Mouse (Mus musculus): Measurements from ENCODE around the gene Nectin1.
A peak's percentile ranks its signal among the peaks of the same experiment; 100 is the strongest.

Nectin1 gene

DNA sequence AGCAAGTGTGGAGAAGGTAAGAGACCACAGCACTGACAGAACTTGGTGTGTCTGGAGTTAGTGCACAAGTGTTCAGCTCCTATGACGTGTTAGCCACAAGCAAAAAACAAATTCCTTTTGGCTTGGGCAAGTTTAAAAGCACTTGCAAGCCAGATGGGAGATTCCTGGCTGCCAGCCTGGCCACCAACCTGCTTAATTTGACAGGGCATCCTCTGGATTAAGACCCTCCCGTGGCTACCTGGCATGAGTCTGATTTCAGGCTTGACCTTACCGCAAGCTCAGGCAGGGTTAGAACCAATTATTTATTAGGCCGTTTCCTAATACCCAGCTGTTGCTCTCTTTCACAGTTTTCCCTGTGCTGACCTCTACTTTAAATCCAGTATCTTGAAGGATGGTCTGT lies 1.7 kb upstream of the Nectin1 start:
- DNase-seq, result no peak

DNA sequence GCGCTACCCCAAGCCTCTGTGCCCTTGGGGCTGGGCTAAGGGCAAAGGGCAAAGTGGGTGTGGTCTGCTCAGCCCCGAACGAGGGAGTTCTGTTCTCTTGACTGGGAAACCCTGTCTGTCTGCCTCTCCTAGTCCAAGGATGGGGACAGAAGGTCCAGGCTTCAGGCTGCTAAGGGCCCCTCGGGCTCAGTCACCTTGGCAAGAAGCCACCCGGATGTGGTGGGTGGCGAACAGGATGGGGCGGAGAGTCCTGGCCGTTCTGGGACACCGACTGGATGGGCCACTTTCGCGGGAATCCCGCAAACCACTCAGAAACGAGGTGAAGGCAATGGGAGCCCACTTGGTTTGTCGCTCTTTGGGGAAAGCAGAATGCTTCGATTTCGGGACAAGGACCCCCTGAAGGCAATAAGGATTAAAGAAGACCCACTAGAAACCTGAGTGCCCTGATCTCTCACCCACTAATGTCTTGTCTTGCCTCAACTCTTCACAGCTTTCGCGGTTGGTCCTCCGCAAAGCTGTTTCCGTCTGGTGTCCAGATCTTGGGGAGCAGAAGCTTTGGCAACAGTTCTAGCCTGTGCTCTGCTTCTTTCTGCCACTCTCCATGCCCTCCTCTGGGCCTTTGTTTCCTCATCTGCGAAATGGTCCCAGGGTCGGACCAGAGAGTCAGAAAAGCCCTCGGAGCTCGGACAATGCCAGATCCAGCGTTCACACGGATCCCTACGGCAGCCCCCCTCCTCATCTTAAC lies 710 bp upstream of the Nectin1 start:
- DNase-seq, result peak; percentile 75

GRCm38 (mm10) chr9:43744138-43744981 lies 576 bp downstream of the Nectin1 start:
- peak; percentile 66 for DNase-seq

DNA sequence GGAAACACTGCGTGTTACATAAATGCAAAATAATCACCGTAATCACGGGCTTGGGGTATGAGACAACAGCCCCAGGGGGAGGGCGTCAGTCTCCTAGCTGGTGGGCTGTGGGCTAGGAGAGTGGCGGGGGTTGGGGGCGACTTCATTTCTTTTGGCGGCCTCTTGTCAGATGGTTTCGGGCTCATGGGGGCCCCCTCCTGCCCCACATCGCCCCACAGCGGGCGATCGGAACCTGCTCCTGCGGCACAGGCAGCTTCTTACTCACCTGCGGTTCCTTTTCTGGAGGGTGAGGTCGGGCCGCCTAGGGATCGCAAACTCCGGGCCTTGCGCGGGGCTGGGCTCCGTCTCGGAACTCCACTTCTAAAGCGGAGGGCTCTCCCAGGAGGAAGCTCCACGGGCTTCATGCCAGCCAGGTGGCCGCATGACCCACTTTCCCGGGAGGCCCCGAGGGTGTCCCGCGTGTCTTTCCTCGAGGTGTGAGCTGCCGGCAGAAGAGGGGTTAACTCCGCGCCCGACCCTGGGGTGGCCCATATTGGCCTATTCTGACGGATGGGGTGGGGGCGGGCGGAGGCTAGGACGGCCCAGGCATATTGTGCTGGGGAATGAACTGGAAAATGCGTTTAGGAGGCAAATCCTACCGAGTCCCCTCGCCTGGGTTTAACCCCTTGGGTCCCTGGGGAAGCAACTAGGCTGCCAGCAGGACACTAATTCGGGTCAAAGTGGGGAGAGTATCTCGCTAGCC lies 1.4 kb downstream of the Nectin1 start:
- peak; percentile 78 for DNase-seq

GRCm38 (mm10) chr9:43745951-43746703 lies 2.3 kb downstream of the Nectin1 start:
- DNase-seq, result peak; percentile 47

GRCm38 (mm10) chr9:43747710-43748109 lies 3.9 kb downstream of the Nectin1 start:
- DNase-seq, result peak; percentile 56

DNA sequence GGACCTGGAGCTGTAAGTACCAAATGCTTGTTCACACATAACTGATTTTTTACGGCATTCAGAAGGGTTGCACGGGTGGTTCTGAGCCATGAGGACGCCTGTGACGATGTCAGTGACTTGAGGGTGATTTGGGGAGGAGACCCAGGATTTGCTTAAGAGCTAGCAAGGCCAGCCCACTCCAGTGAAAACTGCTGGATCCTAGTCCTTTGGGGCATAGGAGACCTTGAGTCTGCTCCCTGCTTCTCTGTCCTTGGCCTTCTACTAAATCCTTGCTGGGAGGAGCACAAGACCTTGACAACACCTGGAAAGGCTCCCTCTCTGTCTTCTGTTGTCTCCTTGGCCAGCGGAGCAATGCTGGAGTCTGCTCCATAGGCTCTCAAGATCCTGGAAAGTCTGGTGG lies 4.7 kb downstream of the Nectin1 start:
- DNase-seq, result no peak

DNA sequence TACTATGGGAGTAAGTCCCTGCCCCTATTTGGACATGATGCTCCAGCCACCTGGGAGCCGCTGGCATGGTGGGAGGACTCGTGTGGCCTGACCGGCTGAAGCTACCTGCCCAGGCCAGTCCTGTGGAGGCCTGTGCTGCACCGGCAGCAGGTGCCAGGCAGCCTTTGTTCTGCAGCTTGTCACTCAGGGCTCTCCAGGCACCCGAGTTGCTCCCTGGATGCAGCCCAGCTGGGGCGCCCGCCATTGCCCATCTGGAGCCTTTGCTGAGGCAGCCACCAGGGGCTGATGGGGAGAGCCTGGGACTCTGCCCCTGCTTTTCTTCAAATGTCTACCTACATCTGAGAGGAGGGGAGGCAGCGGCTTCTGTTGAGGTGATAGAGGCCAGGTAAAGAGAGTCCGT lies 6.3 kb downstream of the Nectin1 start:
- DNase-seq, result no peak

DNA sequence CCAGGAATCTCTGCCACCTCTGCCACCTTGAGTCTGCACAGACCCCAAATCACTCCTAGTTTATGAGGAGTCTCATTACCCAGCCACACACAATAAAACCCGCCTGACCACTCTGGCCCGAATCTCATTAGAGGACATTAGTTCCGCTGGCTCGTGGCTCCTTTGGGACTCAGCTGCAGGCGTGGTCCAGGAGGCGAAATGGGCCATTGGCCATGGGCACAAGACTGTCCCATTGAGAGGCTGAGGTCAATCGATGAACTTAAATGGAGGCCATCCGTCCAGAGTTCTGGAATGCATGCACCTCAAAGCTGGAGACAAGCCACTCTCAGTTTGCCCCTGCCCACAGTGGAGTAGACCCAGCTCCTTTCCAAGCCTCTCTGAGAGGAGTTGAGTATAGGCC lies 7.3 kb downstream of the Nectin1 start:
- DNase-seq, result no peak

GRCm38 (mm10) chr9:43753481-43753880 lies 9.7 kb downstream of the Nectin1 start:
- no peak for DNase-seq

DNA sequence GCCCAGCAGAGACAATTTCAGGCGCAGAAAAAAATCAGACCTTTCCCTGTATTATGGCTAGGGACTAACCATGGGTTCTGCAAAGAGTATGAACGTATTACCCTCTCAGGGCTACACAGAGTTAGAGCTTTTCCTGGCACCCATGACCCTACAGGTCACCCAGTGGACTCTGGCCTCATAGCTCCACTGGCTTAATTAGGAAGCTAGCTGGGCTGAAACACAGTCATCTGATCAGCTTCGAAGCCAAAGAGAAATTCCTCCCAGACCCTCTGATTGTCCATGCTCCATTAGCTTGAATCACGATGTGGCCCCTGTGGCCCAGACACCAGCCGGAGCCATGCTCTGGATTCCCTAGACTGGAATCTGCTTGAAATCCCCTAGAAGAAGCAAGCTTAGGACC lies 10.3 kb downstream of the Nectin1 start:
- DNase-seq, result no peak

DNA sequence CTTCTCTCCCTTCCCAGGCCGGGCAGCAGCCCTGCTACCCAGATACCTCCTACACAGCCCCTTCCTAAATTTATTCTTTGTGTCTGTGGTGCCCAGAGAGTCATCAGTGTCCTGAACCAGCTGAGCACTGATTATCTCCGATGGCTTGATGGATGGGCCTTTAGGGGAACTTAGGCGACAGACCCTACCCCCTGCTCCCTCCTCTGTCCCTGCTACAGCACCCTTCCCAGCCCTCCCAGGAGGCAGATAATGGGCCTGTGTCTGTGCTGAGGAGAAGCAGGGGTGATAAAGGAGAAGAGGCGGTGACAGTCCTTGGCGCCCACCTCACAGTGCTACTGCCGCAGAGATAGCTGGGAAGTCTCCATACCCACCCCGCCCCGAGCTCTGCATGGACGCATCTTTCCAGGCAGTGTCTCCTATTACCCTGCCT lies 11.0 kb downstream of the Nectin1 start:
- DNase-seq, result no peak

- DNase-seq, result no peak
Measured at GRCm38 (mm10) chr9:43755464-43755863, 11.7 kb downstream of the Nectin1 start.

- DNase-seq, result no peak
Measured at GRCm38 (mm10) chr9:43755928-43756327, 12.1 kb downstream of the Nectin1 start.

- DNase-seq, result peak; percentile 6
Measured at GRCm38 (mm10) chr9:43757225-43757624, 13.4 kb downstream of the Nectin1 start.

GRCm38 (mm10) chr9:43757972-43758965 lies 14.5 kb downstream of the Nectin1 start:
- DNase-seq, result peak; percentile 31

GRCm38 (mm10) chr9:43760078-43760477 lies 16.3 kb downstream of the Nectin1 start:
- DNase-seq, result no peak

- DNase-seq, result peak; percentile 51
Measured at GRCm38 (mm10) chr9:43761181-43761820, 17.5 kb downstream of the Nectin1 start.

DNA sequence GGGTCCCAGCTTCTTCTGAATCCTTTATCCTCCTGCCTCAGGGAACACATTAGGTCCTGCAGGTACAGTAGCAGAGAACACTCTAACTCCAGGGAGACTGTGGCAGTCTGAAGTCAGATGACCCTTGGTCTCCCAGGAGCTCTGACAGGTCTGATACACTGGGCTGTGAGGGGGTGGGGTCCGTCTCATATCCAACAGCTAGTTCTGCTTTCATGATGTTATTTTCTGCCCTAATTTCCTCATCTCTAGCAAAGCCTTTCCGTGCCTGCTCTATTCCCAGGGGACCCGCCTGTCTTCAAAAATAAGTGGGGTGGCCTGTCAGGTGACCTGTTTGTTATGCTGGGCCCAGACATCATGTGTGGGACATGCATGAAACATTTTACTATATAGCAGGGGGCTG lies 18.2 kb downstream of the Nectin1 start:
- no peak for DNase-seq

DNA sequence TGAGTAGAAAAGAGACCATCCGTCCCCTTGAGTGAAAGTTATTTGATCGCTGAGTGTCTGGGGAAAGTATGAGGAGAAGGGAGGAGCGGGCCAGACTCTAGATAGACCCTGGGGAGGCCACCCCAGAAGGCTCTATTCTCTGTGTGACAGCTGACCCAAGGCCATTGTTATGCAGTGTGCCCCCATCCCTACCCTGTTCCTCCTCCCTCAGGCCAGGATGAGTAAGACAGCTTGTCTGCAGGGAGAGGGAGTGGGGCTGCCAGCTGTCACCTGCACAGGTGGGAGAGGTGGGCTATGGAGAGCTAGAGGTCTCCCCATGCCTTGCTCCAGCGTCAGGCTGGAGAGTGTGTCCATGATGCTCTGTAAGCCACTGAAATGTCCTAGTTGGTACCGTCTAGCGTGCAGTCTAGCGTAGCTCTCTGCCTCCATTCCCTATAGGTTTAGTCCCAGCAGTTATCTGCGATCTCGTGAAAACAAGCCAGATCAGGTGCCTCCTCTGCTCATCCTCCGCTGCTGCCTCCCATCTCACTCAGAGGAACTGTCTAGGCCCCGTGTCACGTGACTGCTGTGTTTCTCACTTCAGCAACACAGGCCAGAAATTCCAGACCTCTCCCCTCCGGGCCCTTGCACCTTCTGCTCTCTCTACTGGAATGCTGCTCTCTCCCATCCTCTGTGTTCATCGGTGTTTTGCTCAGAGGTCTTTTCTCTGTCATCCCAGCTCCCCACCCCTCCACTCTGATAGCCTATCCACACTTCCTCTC lies 21.8 kb downstream of the Nectin1 start:
- DNase-seq, result peak; percentile 22

All from cerebellum, adult 9-11 months (tissue).